Mouse (Mus musculus) stomach, postnatal 0 days (tissue): ENCODE results near the gene Stard10. TPM values are rescaled to one million over a fixed set of nuclear protein-coding genes. Genes with fewer than 3 reads are reported as not detected.

Experiments
- ATAC-seq: fragments of 200-750 bp; cut with Nextera tagmentation; 2 replicates; pipeline ENCODE4 v1.8.0; 2017; ENCODE audit not compliant: low FRiP score, low TSS enrichment
- DNase-seq: peaks from one replicate; pipeline ENCODE4 v3.0.0-alpha.2; 2016; ENCODE audit warnings: low spot score
- H3K27ac ChIP-seq: fragments of 300-500 bp; sonication (generic); replicated peaks from 2 replicates; pipeline ENCODE4 v1.5.1; 2014; ENCODE audit warnings: mild to moderate bottlenecking, control low read depth
- H3K27me3 ChIP-seq: fragments of 300-500 bp; sonication (generic); 2 replicates; pipeline ENCODE4 v1.6.1; 2014; ENCODE audit warnings: low read length; ENCODE audit not compliant: control insufficient read depth, insufficient read depth
- H3K36me3 ChIP-seq: fragments of 300-500 bp; sonication (generic); 2 replicates; pipeline ENCODE4 v1.6.1; 2014; ENCODE audit warnings: low read length, mixed read lengths; ENCODE audit not compliant: control insufficient read depth, insufficient read depth
- H3K4me1 ChIP-seq: fragments of 300-500 bp; sonication (generic); replicated peaks from 2 replicates; pipeline ENCODE4 v1.6.1; 2014; ENCODE audit warnings: antibody characterized with exemption; ENCODE audit not compliant: control insufficient read depth, insufficient read depth
- H3K4me2 ChIP-seq: fragments of 300-500 bp; sonication (generic); replicated peaks from 2 replicates; pipeline ENCODE4 v1.6.1; 2014; ENCODE audit warnings: low read depth, mild to moderate bottlenecking, control low read depth, moderate library complexity
- H3K4me3 ChIP-seq: fragments of 300-500 bp; sonication (generic); 2 replicates; pipeline ENCODE4 v1.5.1; 2014; ENCODE audit warnings: low read depth, low read length, control low read depth
- H3K9ac ChIP-seq: fragments of 300-500 bp; sonication (generic); 2 replicates; pipeline ENCODE4 v1.6.1; 2014; ENCODE audit warnings: mild to moderate bottlenecking, low read length, control low read depth, mixed read lengths
- H3K9me3 ChIP-seq: fragments of 300-500 bp; sonication (generic); 2 replicates; pipeline ENCODE4 v1.6.1; 2016; ENCODE audit warnings: low read length; ENCODE audit not compliant: control insufficient read depth
- CTCF ChIP-seq: IDR thresholded peaks from 2 replicates; pipeline ENCODE4 v1.5.1; 2016; ENCODE audit warnings: antibody characterized with exemption, low read depth, mild to moderate bottlenecking, moderate library complexity
- EP300 ChIP-seq: optimal IDR thresholded peaks from 2 replicates; pipeline ENCODE3; 2016; ENCODE audit warnings: antibody characterized with exemption
- WGBS: fragments of 180-500 bp; shearing (Covaris S2); extraction: QIAGEN DNeasy Blood & Tissue Kit; methylation state at CpG from one replicate; pipeline ENCODE4 v1.1.7; 2014; 5-methylcytosine and 5-hydroxymethylcytosine counted together
- polyA plus RNA-seq: library from polyadenylated mRNA; unstranded; fragments of >200 nt; fragmentation: Nextera tagmentation; extraction: Ambion mirVana; gene quantifications from 2 replicates; pipeline ENCODE4 v1.2.1, GENCODE M21; 2015

The Stard10 gene
- polyA plus RNA-seq, result 132 and 144 TPM in 2 replicates

GRCm38 (mm10) chr7:101317014-101317413 is at the start of gene Stard10:
Stard10 (plus strand) TSS chr7:101317086.
- Histone ChIP-seq H3K4me2 (no peak within 1 kb of the TSS), H3K36me3 (no peaks in the 10 kb centered on the region), H3K27ac (peak within 1 kb of the TSS; percentile 80), H3K9me3 (no peaks in the 10 kb centered on the region), H3K4me3 (no peak within 1 kb of the TSS), H3K9ac (no peak within 1 kb of the TSS), H3K27me3 (no peaks in the 10 kb centered on the region), H3K4me1 (0 out of 2 replicates have a peak, but pooled peaks cover 2% of the 10 kb centered on the region)
- 53% methylated on average over 3 of the region's 3 CpGs for WGBS
- no peak for TF ChIP-seq EP300
- no peak for TF ChIP-seq CTCF
- no peak for ATAC-seq
- no peak for DNase-seq

- Histone ChIP-seq H3K27ac (no peak overlapping the region), H3K9me3 (no peaks in the 10 kb centered on the region), H3K9ac (no peak overlapping the region), H3K4me1 (no peaks in the 10 kb centered on the region), H3K36me3 (0 out of 2 replicates have a peak, but pooled peaks cover 3% of the 10 kb centered on the region), H3K4me2 (no peak overlapping the region), H3K27me3 (no peaks in the 10 kb centered on the region), H3K4me3 (no peak overlapping the region)
- TF ChIP-seq EP300 (no peak), CTCF (no peak)
- DNase-seq, result no peak
- WGBS, result 39% methylated on average over 3 of the region's 3 CpGs
- no peak for ATAC-seq
These were observed 49.2 kb upstream of the Stard10 start for GRCm38 (mm10) chr7:101267457-101268259.

GRCm38 (mm10) chr7:101271602-101272001 is 45.3 kb upstream of the Stard10 start:
- Histone ChIP-seq H3K27me3 (no peaks in the 10 kb centered on the region), H3K9ac (no peak overlapping the region), H3K27ac (no peak overlapping the region), H3K4me3 (no peak overlapping the region), H3K4me1 (no peaks in the 10 kb centered on the region), H3K36me3 (peaks cover 3% of the 10 kb centered on the region; the same call in 1 of the 2 replicates), H3K4me2 (no peak overlapping the region), H3K9me3 (no peaks in the 10 kb centered on the region)
- ATAC-seq, result no peak
- WGBS, result 60% methylated on average over 1 of the region's 1 CpGs
- peak; percentile 58 for TF ChIP-seq CTCF
- no peak for TF ChIP-seq EP300
- DNase-seq, result no peak

- ATAC-seq, result no peak
- no peak for TF ChIP-seq EP300
- no peak for TF ChIP-seq CTCF
- no peaks in the 10 kb centered on the region for H3K27me3 ChIP-seq
- H3K4me3 ChIP-seq, result no peak overlapping the region
- no peak for DNase-seq
- WGBS, result 86% methylated on average over 8 of the region's 8 CpGs
- no peak overlapping the region for H3K9ac ChIP-seq
- no peaks in the 10 kb centered on the region for H3K9me3 ChIP-seq
- H3K4me1 ChIP-seq, result no peaks in the 10 kb centered on the region
- H3K27ac ChIP-seq, result no peak overlapping the region
- H3K36me3 ChIP-seq, result peaks cover 5% of the 10 kb centered on the region; the same call in 1 of the 2 replicates
- no peak overlapping the region for H3K4me2 ChIP-seq
These were observed 44.3 kb upstream of the Stard10 start for GRCm38 (mm10) chr7:101272466-101273160.

- Histone ChIP-seq H3K9me3 (no peaks in the 10 kb centered on the region), H3K4me3 (no peak overlapping the region), H3K27ac (no peak overlapping the region), H3K9ac (no peak overlapping the region), H3K27me3 (no peaks in the 10 kb centered on the region), H3K4me1 (no peaks in the 10 kb centered on the region), H3K36me3 (peaks cover 10% of the 10 kb centered on the region), H3K4me2 (no peak overlapping the region)
- TF ChIP-seq EP300 (no peak), CTCF (no peak)
- ATAC-seq (no peak), DNase-seq (no peak)
- 90% methylated on average over 3 of the region's 3 CpGs for WGBS
These were observed 34.2 kb upstream of the Stard10 start for GRCm38 (mm10) chr7:101282721-101283120.
